Comparison of ENCODE assay signal across 12 mouse cellular contexts in the genomic region with DNA sequence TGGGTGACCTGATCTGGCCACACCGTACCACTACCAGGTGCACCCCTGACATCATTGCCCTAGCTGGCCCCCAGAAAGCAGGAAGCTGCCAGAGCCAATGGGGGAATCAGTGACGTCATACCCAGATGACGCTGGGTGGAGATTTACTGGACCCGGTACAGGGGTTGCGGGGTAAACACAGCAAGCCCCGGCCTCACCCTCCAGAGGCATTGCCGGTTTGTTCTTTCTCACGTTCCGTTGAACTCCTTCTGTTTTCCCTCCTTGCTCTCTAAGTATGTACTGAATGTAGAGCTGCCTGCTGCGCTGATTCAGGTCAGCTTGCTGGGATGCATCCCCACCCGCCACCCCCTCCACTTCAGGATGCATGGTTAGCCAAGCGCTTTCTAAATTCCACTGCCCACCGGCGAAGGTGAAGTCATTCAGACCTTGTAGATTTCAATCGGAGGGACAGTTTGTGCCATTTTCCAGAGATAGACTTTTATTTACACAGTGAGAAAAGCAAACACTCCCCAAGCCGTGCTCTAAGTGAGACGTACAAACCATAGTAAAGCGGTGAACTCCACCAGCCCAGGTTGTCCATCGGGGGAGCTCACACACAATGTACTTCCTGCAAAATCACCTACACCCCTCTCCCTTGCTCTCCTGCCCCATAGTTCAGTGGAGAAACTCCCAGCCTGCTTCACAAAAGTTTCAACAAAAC.
DNase-seq lines count a peak whose midpoint lies in the region; ATAC-seq lines count a peak whose summit lies in the region.
"Had no signal": no experiment of that assay in that cellular context is flagged by ENCODE, and none has a peak within 500 bp of the region (broad histone marks: within the 10 kb centered on the region; RNA-seq: fewer than 3 reads in every experiment).

No protein-coding gene starts in this region.

- H3K4me3 ChIP-seq in heart, embryonic 10.5 days, result no peak overlapping the region
- H3K4me3 ChIP-seq in kidney, embryonic 16.5 days (ENCODE audit: low read length), result peak overlapping the region; percentile 14
- H3K4me3 ChIP-seq: midbrain, embryonic 13.5 days had no signal

- intact Hi-C loops in left cerebral cortex, postnatal 14 days (cut with DNase I), result no loop called here

- DNase-seq in heart, embryonic 10.5 days (ENCODE audit: low spot score), result no peak
- DNase-seq in heart, adult 8-10 months (ENCODE audit: low spot score), result no peak
- DNase-seq in R1 (ENCODE audit: low read depth, low spot score), result peak; percentile 93
- DNase-seq in lung, postnatal 10 days, result peak; percentile 51
- DNase-seq in left cerebral cortex, postnatal 14 days (ENCODE audit: low spot score in 2 of 2), result no peak
- no peak for DNase-seq in ovary, adult 18-20 months (ENCODE audit: low spot score)
- no peak for DNase-seq in adrenal gland, postnatal 36 days
- DNase-seq: gastrocnemius, postnatal 10 days; layer of hippocampus, postnatal 36 days; right cerebral cortex, postnatal 4 days had no signal

- peak overlapping the region; percentile 39 for H3K4me2 ChIP-seq in kidney, embryonic 16.5 days (replicated peaks; ENCODE audit: low read depth, low read length)
- H3K4me2 ChIP-seq: midbrain, embryonic 13.5 days had no signal

- H3K9me3 ChIP-seq in heart, embryonic 10.5 days, result no peaks in the 10 kb centered on the region
- no peaks in the 10 kb centered on the region for H3K9me3 ChIP-seq in kidney, embryonic 16.5 days (ENCODE audit: low read length)
- H3K9me3 ChIP-seq: midbrain, embryonic 13.5 days had no signal

- no peaks in the 10 kb centered on the region for H3K27me3 ChIP-seq in heart, embryonic 10.5 days (ENCODE audit: insufficient read depth, poor library complexity, severe bottlenecking)
- H3K27me3 ChIP-seq in kidney, embryonic 16.5 days (ENCODE audit: insufficient read depth, low read length), result no peaks in the 10 kb centered on the region
- H3K27me3 ChIP-seq: midbrain, embryonic 13.5 days had no signal

- 67% methylated on average over 19 of the region's 19 CpGs for WGBS in heart, embryonic 10.5 days
- 21% methylated on average over 19 of the region's 19 CpGs for WGBS in kidney, embryonic 16.5 days

- peak overlapping the region; percentile 27 for H3K9ac ChIP-seq in kidney, embryonic 16.5 days (replicated peaks; ENCODE audit: low read length)
- H3K9ac ChIP-seq: midbrain, embryonic 13.5 days had no signal

- peaks cover 42% of the 10 kb centered on the region for H3K4me1 ChIP-seq in heart, embryonic 10.5 days
- H3K4me1 ChIP-seq in kidney, embryonic 16.5 days (ENCODE audit: insufficient read depth, low read length), result peaks cover 68% of the 10 kb centered on the region

- H3K36me3 ChIP-seq in heart, embryonic 10.5 days, result peaks cover 7% of the 10 kb centered on the region; the same call in 1 of the 2 replicates
- no peaks in the 10 kb centered on the region for H3K36me3 ChIP-seq in kidney, embryonic 16.5 days (ENCODE audit: insufficient read depth, low read length)
- H3K36me3 ChIP-seq: midbrain, embryonic 13.5 days had no signal

- peak overlapping the region; percentile 72 for H3K27ac ChIP-seq in heart, embryonic 10.5 days
- peak overlapping the region; percentile 89 for H3K27ac ChIP-seq in kidney, embryonic 16.5 days (ENCODE audit: low read length)
- H3K27ac ChIP-seq: midbrain, embryonic 13.5 days had no signal

- ATAC-seq in kidney, embryonic 16.5 days (ENCODE audit: low FRiP score, low TSS enrichment), result peak; percentile 62
- ATAC-seq: midbrain, embryonic 13.5 days had no signal

Comparison
In these comparisons a context has a peak if more than half of its experiments do, and no peak if none do; other contexts are left out.
1. DNase-seq: peak in R1 (single experiment) and lung, postnatal 10 days (single experiment); none in heart, embryonic 10.5 days (single experiment), heart, adult 8-10 months (single experiment), left cerebral cortex, postnatal 14 days (0 of 2), ovary, adult 18-20 months (single experiment) and adrenal gland, postnatal 36 days (0 of 2).